Mouse (Mus musculus) frontal cortex, postnatal 14 days (tissue): ENCODE measurements around the gene Tbata.
A peak's percentile ranks its signal among the peaks of the same experiment; 100 is the strongest.

Experiments used
- DNase-seq, 2 experiments: peaks; one replicate each; pipeline ENCODE4 v3.0.0; 2022; ENCODE audit warnings: low spot score in 2 of 2

Gene Tbata

GRCm38 (mm10) chr10:61171654-61172053 is at the start of gene Tbata:
TSS of gene Tbata (plus strand) at chr10:61171954.
- no peak for DNase-seq

DNA sequence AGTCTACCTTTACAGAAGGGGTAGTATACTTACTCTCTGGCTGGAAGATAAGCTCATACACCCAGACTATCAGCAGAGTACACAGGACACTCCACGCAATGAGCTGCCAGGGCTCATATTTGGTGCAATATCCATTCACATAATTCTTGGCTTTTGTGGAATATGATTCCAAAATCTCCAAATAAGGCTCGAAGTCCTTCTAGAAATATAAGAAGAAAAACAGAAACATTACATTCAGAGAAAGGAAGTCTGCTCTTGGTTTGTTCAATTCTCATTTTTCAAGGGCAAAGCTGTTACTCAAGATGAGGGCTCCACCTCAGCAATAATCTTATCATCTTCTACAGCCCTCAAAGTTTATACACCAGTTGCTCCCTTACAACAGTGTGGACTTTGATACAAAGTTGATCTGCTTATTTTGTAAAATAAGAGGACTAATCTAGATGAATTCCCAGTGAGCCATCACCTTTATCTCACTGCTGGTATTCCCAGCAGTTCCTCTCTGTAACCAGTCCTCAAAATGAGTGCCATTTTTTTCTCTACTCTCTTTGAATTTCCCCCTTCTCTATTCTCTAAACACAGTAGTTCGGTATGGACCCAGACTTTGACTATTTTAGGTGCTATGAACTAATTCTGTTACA is 48.4 kb upstream of the Tbata start:
- no peak for DNase-seq

GRCm38 (mm10) chr10:61124462-61124861 is 47.3 kb upstream of the Tbata start:
- DNase-seq: no peak

- no peak for DNase-seq
Observed at GRCm38 (mm10) chr10:61128701-61129365, 42.9 kb upstream of the Tbata start.

- no peak for DNase-seq
Observed at GRCm38 (mm10) chr10:61130959-61131358, 40.8 kb upstream of the Tbata start.

GRCm38 (mm10) chr10:61134041-61134440 is 37.7 kb upstream of the Tbata start:
- no peak for DNase-seq

GRCm38 (mm10) chr10:61135226-61135839 is 36.4 kb upstream of the Tbata start:
- DNase-seq: no peak

DNA sequence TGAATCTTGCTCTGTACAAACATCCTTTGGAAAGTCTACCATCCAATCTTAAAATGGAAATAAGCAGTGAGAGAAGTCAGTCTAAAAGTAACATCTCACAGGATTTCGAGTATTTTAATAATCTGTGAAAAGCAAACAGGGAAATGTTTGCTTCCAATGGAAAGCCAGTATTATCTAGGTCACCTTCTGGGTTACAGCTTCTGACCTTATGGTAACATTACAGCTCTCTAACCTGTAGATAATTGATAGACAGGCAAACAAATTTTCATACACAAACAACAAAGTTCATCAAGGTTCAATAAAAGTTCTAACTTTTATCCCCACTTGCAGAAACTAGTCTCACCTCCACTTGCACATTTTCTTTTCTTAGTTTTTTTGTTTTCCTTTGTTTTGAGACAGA is 34.2 kb upstream of the Tbata start:
- DNase-seq: no peak

DNA sequence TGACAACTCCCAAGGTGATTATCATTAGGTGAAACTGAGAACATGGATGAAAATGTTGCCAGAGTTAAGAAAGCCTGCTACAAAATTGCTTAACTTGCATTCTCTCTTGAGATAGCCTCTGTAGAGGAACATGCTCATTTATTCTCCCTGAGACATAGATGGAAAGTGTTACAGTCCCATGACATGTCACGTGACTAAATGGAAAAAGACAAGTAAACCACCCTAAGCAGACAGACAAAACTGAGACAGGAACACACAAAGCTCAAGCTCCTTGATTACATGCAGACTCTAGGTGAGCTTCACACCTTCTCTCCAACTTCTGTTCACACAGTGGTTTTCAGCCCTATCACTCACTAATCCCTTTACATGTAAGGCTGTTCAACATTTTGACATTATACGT is 28.4 kb upstream of the Tbata start:
- DNase-seq: no peak

GRCm38 (mm10) chr10:61145766-61146118 is 26.0 kb upstream of the Tbata start:
- DNase-seq: no peak

- peak; percentile 14 to 31 for DNase-seq
Observed at GRCm38 (mm10) chr10:61146119-61146806, 25.5 kb upstream of the Tbata start.

DNA sequence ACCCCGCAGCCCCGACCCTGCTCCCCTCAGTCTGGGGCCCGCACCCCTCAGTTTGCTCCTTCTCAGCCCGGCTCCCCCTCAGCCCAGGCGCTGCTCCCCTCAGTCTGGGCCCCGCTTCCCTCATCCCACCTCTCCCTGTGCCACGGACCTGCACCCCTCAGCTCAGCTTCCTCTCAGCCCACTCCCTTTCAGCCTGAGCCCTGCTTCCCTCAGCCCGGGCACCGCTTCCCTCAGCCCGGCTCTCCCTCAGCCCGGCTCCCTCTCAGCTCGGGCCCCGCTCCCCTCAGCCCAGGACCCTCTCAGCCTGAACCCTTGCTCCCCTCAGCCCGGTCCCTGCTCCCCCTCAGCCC is 25.0 kb upstream of the Tbata start:
- peak in 1 of 2 experiments; percentile 9 for DNase-seq

DNA sequence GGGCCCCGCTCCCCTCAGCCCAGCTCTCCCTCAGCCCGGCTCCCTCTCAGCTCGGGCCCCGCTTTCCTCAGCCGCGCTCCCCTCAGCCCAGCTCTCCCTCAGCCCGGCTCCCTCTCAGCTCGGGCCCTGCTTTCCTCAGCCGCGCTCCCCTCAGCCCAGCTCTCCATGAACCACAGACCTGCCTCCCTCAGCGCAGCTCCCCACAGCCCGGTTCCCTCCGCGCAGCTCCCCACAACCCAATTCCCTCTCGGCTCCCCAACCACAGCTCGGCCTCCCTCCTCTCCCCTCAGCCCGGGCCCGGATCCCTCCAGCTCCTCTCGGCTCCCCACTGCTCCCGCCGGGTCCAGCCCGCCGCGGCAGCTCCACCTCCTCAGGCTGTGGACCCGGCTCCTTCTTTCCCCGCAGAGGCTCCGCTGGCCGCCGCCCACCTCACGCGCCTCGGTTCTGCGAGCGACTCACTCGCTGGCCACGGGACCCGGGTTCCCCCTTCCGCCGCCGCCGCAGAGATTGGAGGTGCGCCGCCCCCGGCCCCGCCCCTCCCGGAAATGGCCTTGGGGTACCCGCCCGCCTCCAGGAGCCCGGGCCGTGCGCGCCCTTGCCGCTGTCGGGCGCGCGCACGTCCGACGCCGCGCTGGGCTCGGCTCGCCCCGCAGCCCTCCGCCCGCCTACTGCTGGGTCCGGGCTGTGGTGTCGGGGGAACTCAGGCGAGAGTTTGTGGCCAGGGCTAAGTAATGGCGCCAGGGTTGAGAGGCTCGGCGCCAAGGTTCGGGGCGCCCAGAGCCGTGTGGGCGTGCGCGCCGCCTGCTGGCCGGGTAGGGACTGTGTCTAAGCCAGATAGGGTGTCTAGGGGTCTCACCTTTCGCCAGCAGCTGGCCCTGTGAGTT is 24.4 kb upstream of the Tbata start, which contains the start of gene Sgpl1:
Gene Sgpl1, minus strand, starts transcription at position 547 of the 884 bp plus-strand sequence.
- DNase-seq: peak; percentile 76 to 80

GRCm38 (mm10) chr10:61149476-61149875 is 22.3 kb upstream of the Tbata start:
- DNase-seq: no peak

GRCm38 (mm10) chr10:61150616-61151015 is 21.1 kb upstream of the Tbata start:
- DNase-seq: no peak

DNA sequence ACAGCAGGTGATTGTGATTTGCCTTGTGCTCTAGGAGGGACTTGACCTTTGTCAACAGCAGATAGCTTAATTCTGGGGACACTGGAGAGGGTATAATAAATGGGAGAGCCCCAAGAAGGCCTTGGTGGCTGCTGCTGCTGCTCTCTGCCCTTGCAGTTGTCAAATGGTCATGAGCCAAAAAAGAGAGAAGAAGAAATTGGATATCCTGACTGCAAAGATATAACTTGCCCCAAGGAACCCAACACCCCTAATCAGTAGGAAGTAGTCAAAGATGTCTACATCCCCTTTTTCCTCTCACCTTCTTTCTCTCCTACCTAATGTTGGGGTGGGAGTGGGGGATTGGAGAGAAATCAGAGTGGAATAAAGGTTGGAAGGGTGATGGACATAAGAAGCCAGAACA is 19.6 kb upstream of the Tbata start:
- no peak for DNase-seq

DNA sequence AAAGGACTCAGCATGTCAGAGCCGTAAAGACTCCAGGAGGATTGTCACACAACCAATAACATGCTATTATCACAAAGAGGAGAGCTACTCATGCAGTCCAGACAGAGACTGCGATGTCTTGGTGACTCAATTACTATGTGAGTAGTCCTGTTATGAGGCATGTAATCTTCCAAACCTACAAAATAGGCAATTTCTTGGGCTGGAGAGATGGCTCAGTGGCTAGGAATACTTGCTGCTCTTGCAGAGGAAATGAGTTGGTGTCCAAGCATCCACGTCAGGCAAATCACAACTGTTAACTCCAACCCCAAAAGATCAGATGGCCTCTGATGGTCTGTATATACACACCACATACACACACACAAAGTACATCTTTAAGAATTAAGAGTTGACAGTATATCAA is 16.1 kb upstream of the Tbata start:
- DNase-seq: no peak

GRCm38 (mm10) chr10:61156453-61156852 is 15.3 kb upstream of the Tbata start:
- DNase-seq: no peak

- DNase-seq: no peak
Observed at GRCm38 (mm10) chr10:61158594-61158993, 13.2 kb upstream of the Tbata start.

DNA sequence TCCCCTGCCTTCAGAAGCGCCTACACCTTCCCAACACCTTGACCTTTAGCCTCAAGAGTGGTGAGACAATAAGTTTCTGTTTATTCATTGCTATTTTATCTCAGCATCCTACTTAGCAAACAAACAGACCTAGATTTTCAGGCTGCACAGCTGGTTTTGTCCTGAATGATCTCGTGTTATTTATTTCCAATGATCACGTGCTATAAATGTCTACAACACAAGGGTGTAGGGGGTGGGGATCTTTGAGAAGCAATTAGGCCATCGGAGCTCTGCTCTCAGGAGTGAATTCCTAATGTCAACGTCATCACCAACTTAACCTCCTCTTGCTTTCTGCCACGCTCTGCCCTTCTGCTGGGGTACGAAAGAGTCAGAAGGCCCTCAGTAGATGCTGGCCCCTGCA is 11.7 kb upstream of the Tbata start:
- no peak for DNase-seq

DNA sequence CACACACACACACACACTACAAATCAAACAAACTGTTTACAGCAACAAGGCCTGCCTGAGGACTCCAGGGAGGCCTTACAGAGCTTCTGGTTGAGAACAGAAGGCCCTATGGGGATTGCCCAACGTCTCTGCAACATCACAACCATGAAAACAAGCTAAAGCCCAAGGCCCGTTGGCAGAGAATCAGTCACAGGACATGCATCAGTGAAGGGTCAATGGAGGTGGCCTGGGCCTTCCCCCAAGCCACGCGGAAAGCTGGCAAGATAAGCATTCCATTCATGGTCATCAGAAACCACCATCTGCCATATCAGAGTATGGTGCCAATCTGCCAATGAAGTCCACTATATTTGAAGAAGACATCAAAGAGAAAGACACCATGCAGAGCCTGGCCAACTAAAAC is 11.1 kb upstream of the Tbata start:
- DNase-seq: no peak

DNA sequence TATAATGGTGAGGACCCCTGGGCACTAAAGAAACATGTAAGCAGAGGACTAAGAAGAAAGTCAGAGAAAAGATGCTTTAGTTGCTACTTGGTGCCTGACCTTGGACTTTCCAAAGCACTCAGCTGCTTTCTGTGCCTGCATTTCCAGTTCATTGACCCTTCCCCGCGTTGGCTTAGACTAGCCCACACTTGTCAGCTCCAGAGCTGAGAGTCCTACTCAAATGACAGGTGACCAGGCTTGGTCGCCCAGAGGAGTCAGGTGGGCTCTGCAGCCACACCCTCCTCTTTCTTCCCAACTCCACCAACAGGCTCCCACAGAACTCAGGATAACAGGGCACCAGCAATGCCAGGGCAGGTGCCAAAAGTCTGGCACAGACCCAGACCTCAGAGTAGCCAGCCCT is 9.4 kb upstream of the Tbata start:
- DNase-seq: no peak
